Mouse (Mus musculus) embryonic fibroblast, embryonic 13.5 days (primary cell): ENCODE results near the gene Zfp534.
"Not testable (repeated sequence)": the region's sequence is repeated elsewhere in the genome, so short reads cannot be mapped to it uniquely, and the experiment has no call there.

Source experiments
- CTCF ChIP-seq: IDR thresholded peaks from 2 replicates; pipeline ENCODE4 v1.5.1; 2011; ENCODE audit warnings: mild to moderate bottlenecking, control low read depth, low read length, moderate library complexity, borderline replicate concordance; ENCODE audit not compliant: insufficient read depth
- POLR2A ChIP-seq: IDR thresholded peaks from 2 replicates; pipeline ENCODE4 v1.6.1; 2011; ENCODE audit warnings: low read depth, mild to moderate bottlenecking, control low read depth, low read length, moderate library complexity

GRCm38 (mm10) chr4:147746255-147746654 lies 43.9 kb upstream of the Zfp534 start:
- not testable (repeated sequence) for TF ChIP-seq CTCF, POLR2A
